Mouse (Mus musculus) thymus, adult 2 months (tissue): Measurements from ENCODE around the gene Uqcrc1. TPM values are rescaled to one million over a fixed set of nuclear protein-coding genes. Genes with fewer than 3 reads are reported as not detected.

Source experiments
- DNase-seq: peaks from one replicate; pipeline ENCODE4 v3.0.0; 2021
- H3K27ac ChIP-seq: fragments of 200-500 bp; 2 replicates; pipeline ENCODE4 v1.5.1; 2012; ENCODE audit warnings: low read length, control low read depth; ENCODE audit not compliant: control insufficient read depth, insufficient read depth
- H3K27me3 ChIP-seq: fragments of 200-500 bp; 2 replicates; pipeline ENCODE4 v1.6.1; 2012; ENCODE audit warnings: mild to moderate bottlenecking, low read length, moderate library complexity, mixed read lengths; ENCODE audit not compliant: control insufficient read depth, insufficient read depth
- H3K36me3 ChIP-seq: fragments of 200-500 bp; 2 replicates; pipeline ENCODE4 v1.6.1; 2012; ENCODE audit warnings: mild to moderate bottlenecking, low read length, moderate library complexity; ENCODE audit not compliant: control insufficient read depth, insufficient read depth
- H3K4me1 ChIP-seq: fragments of 200-500 bp; replicated peaks from 2 replicates; pipeline ENCODE4 v1.6.1; 2012; ENCODE audit warnings: low read length; ENCODE audit not compliant: control insufficient read depth, insufficient read depth
- H3K4me3 ChIP-seq: fragments of 200-500 bp; 2 replicates; pipeline ENCODE4 v1.5.1; 2012; ENCODE audit warnings: mild to moderate bottlenecking, low read length, control low read depth, moderate library complexity; ENCODE audit not compliant: control insufficient read depth, insufficient read depth
- CTCF ChIP-seq: fragments of 200-500 bp; IDR thresholded peaks from 2 replicates; pipeline ENCODE4 v1.5.1; 2012; ENCODE audit warnings: mild to moderate bottlenecking, control low read depth, low read length, moderate library complexity, borderline replicate concordance; ENCODE audit not compliant: control insufficient read depth, poor library complexity, insufficient read depth; ENCODE audit errors: extremely low read depth
- POLR2A ChIP-seq: fragments of 200-500 bp; IDR thresholded peaks from 2 replicates; pipeline ENCODE4 v1.6.1; 2012; ENCODE audit warnings: mild to moderate bottlenecking, low read length, control low read depth, moderate library complexity; ENCODE audit not compliant: control insufficient read depth, poor library complexity, insufficient read depth; ENCODE audit errors: extremely low read depth
- WGBS: fragments of 180-500 bp; shearing (Covaris S2); methylation state at CpG from one replicate; pipeline ENCODE4 v1.1.7; 2018; 5-methylcytosine and 5-hydroxymethylcytosine counted together
- polyA plus RNA-seq: library from polyadenylated mRNA; depleted of rRNA; stranded (reverse); fragments of >200 nt; gene quantifications from 2 replicates; pipeline ENCODE4 v1.2.3, GENCODE M21; 2012; rRNA removed

Gene Uqcrc1
- polyA plus RNA-seq: 554 and 681 TPM in 2 replicates

- Histone ChIP-seq H3K27me3 (no peaks in the 10 kb centered on the region), H3K27ac (no peak within 1 kb of the TSS), H3K36me3 (peaks cover 10% of the 10 kb centered on the region), H3K4me1 (0 out of 2 replicates have a peak, but pooled peaks cover 3% of the 10 kb centered on the region), H3K4me3 (peak within 1 kb of the TSS; percentile 62)
- TF ChIP-seq POLR2A (peak; percentile 93), CTCF (peak; percentile 88; the same call in 1 of the 2 replicates)
- DNase-seq: peak; percentile 93
- WGBS: under 1% methylated on average over 58 of the region's 58 CpGs
Observed at GRCm38 (mm10) chr9:108936418-108937364, at the start of gene Uqcrc1. Gene Uqcrc1, plus strand, starts transcription at chr9:108936633.

GRCm38 (mm10) chr9:108912308-108912707, 24.1 kb upstream of the Uqcrc1 start:
- no peak for TF ChIP-seq CTCF
- TF ChIP-seq POLR2A: no peak
- Histone ChIP-seq H3K27ac (no peak overlapping the region), H3K4me1 (no peaks in the 10 kb centered on the region), H3K4me3 (no peak overlapping the region), H3K27me3 (no peaks in the 10 kb centered on the region), H3K36me3 (no peaks in the 10 kb centered on the region)
- WGBS: 92% methylated on average over 6 of the region's 6 CpGs
- no peak for DNase-seq

- 95% methylated on average over 7 of the region's 7 CpGs for WGBS
- Histone ChIP-seq H3K4me3 (no peak overlapping the region), H3K36me3 (no peaks in the 10 kb centered on the region), H3K27ac (no peak overlapping the region), H3K27me3 (no peaks in the 10 kb centered on the region), H3K4me1 (no peaks in the 10 kb centered on the region)
- TF ChIP-seq POLR2A: no peak
- DNase-seq: no peak
Observed at GRCm38 (mm10) chr9:108913161-108913560, 23.3 kb upstream of the Uqcrc1 start.

- no peaks in the 10 kb centered on the region for H3K4me1 ChIP-seq
- no peak overlapping the region for H3K4me3 ChIP-seq
- no peak overlapping the region for H3K27ac ChIP-seq
- 88% methylated on average over 10 of the region's 10 CpGs for WGBS
- no peak for DNase-seq
- no peaks in the 10 kb centered on the region for H3K27me3 ChIP-seq
- no peak for TF ChIP-seq POLR2A
- TF ChIP-seq CTCF: no peak
- H3K36me3 ChIP-seq: no peaks in the 10 kb centered on the region
Observed at GRCm38 (mm10) chr9:108913621-108914020, 22.8 kb upstream of the Uqcrc1 start.

DNA sequence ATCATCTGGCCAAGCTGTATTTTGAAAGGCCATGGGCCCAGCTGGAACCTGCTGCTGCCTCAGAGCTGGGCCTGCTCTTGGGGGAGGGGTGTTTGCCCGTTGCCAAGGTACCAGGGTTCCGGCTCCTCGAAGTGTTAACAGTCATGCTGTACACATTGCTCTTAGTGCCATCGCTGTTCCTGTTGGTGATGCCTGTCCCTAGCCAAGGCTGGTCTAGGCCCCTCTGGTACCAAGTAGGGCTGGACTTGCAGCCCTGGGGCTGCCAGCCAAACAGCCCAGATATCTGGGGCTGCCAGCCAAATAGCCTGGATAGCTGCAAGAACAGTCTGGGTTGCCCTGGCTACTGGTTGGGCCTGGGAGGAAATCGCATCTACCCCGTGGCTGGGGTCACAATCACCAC, 21.9 kb upstream of the Uqcrc1 start, which contains the start of gene Tmem89:
Gene Tmem89, plus strand, starts transcription at position 129 of the 400 bp plus-strand sequence.
- TF ChIP-seq CTCF: no peak
- no peaks in the 10 kb centered on the region for H3K27me3 ChIP-seq
- H3K4me3 ChIP-seq: no peak within 1 kb of the TSS
- H3K36me3 ChIP-seq: no peaks in the 10 kb centered on the region
- no peak within 1 kb of the TSS for H3K27ac ChIP-seq
- H3K4me1 ChIP-seq: no peaks in the 10 kb centered on the region
- WGBS: 87% methylated on average over 6 of the region's 6 CpGs
- no peak for DNase-seq

GRCm38 (mm10) chr9:108925897-108926296, 10.5 kb upstream of the Uqcrc1 start:
- no peak overlapping the region for H3K27ac ChIP-seq
- WGBS: 79% methylated on average over 8 of the region's 8 CpGs

More at GRCm38 (mm10) chr9:108925897-108926296, 10.5 kb upstream of the Uqcrc1 start:
- no peak overlapping the region for H3K4me3 ChIP-seq
- H3K4me1 ChIP-seq: no peaks in the 10 kb centered on the region
- H3K27me3 ChIP-seq: no peaks in the 10 kb centered on the region
- TF ChIP-seq CTCF: no peak
- TF ChIP-seq POLR2A: no peak
- DNase-seq: no peak
- H3K36me3 ChIP-seq: no peaks in the 10 kb centered on the region
